Mouse (Mus musculus) erythroblast, embryonic 14.5 days (primary cell): ENCODE results near the gene Olr1.

Experiments
- GATA1 ChIP-seq: IDR thresholded peaks from 2 replicates; pipeline ENCODE4 v1.6.1; 2012; ENCODE audit warnings: low read length, inconsistent platforms, mixed read lengths
- TAL1 ChIP-seq: IDR thresholded peaks from 3 replicates; pipeline ENCODE4 v1.6.1; 2012; ENCODE audit warnings: low read length, inconsistent platforms, mixed read lengths

DNA sequence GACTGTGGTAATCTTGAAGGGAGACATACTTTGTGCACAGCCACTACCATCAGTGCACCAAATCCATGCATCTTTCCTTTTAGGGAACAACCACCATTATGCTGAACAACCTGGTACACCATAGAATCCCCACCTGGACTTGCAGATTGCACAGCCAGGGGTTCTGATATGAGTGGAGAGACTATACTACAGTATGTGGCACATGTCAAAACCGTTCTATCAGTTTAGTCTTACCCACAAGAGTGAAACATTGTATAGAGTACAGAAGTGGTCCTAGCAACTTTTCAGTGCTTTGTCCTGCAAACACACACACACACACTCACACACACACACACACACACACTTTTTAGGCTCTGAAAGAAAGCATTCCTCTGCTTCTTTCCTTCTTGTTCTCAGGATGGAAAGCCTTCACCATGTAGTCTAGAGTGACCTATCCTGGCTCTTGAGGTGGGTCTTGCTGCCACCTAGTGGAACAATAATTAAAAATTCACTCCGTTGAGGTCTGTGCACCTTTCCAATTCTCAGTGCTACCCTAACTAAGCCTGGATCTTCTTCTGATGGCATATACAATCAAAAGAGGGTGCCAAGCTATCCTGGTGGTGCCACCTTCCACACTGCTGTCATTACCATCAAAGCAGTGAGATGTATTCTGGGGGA is 10.9 kb upstream of the Olr1 start:
- TF ChIP-seq GATA1 (no peak), TAL1 (no peak)
